Comparison of ENCODE assay signal across 29 mouse cellular contexts in genomic region chr16:88257072-88257471, GRCm38 (mm10). TPM values are rescaled to one million over a fixed set of nuclear protein-coding genes. Genes with fewer than 3 reads are reported as not detected.
A peak's percentile ranks its signal among the peaks of the same experiment; 100 is the strongest.
DNase-seq lines count a peak whose midpoint lies in the region; ATAC-seq and TF ChIP-seq lines count a peak whose summit lies in the region.
"Had no signal": no experiment of that assay in that cellular context is flagged by ENCODE, and none has a peak within 500 bp of the region (broad histone marks: within the 10 kb centered on the region; RNA-seq: fewer than 3 reads in every experiment).

No protein-coding gene starts in this region.

- no peak overlapping the region for H3K4me2 ChIP-seq in forebrain, embryonic 13.5 days
- H3K4me2 ChIP-seq in forebrain, postnatal 0 days (ENCODE audit: low read depth) = no peak overlapping the region
- H3K4me2 ChIP-seq in embryonic facial prominence, embryonic 14.5 days (ENCODE audit: low read depth, low read length) = no peak overlapping the region
- H3K4me2 ChIP-seq: embryonic facial prominence, embryonic 13.5 days; heart, embryonic 13.5 days; hindbrain, embryonic 12.5 days; hindbrain, embryonic 15.5 days; intestine, embryonic 15.5 days had no signal

- ATAC-seq in forebrain, embryonic 13.5 days = peak; percentile 77
- ATAC-seq in forebrain, postnatal 0 days = no peak
- 0 out of 2 replicates have a peak, but pooled peaks have one; percentile 50 for ATAC-seq in embryonic facial prominence, embryonic 14.5 days (ENCODE audit: low read depth)
- ATAC-seq: CD4-positive, CD25-positive, alpha-beta regulatory T cell, adult 4 months; intestine, embryonic 15.5 days had no signal

- no peak overlapping the region for H3K27ac ChIP-seq in forebrain, embryonic 13.5 days
- H3K27ac ChIP-seq in forebrain, postnatal 0 days (ENCODE audit: low read depth, low read length) = no peak overlapping the region
- no peak overlapping the region for H3K27ac ChIP-seq in embryonic facial prominence, embryonic 14.5 days (replicated peaks; ENCODE audit: low read depth, low read length)
- H3K27ac ChIP-seq: embryonic facial prominence, embryonic 13.5 days; heart, adult 2 months; heart, embryonic 10.5 days; heart, embryonic 13.5 days; hindbrain, embryonic 12.5 days; hindbrain, embryonic 15.5 days; intestine, embryonic 15.5 days had no signal

- TF ChIP-seq POLR2A in brain, embryonic 14.5 days (IDR thresholded peaks at IDR 0.05; ENCODE audit: borderline replicate concordance, extremely low read depth, insufficient read depth, insufficient read length, poor library complexity, severe bottlenecking) = no peak

- 23% methylated on average over 5 of the region's 5 CpGs for WGBS in forebrain, embryonic 13.5 days
- 16% methylated on average over 5 of the region's 5 CpGs for WGBS in forebrain, postnatal 0 days
- 40% methylated on average over 5 of the region's 5 CpGs for WGBS in embryonic facial prominence, embryonic 14.5 days

- no peak for DNase-seq in forebrain, postnatal 0 days
- peak; percentile 79 for DNase-seq in brain, embryonic 14.5 days (ENCODE audit: low read depth)
- peak; percentile 29 for DNase-seq in embryonic facial prominence, embryonic 14.5 days (ENCODE audit: low spot score)
- peak; percentile 10 for DNase-seq in hindlimb bud, embryonic 11.5 days (ENCODE audit: extremely low spot score, low read depth, low spot score)
- DNase-seq in lung, adult 18-20 months = no peak
- DNase-seq: adrenal gland, adult 8-10 months; adrenal gland, postnatal 25 days; cerebellum, adult 18-20 months; cerebellum, adult 9-10 months; cerebellum, postnatal 14 days; gastrocnemius, postnatal 10 days; gastrocnemius, postnatal 36 days; heart, adult 2 months; heart, postnatal 14 days; kidney, adult 11 months; kidney, adult 9 months had no signal

- TF ChIP-seq CTCF in forebrain, postnatal 0 days (IDR thresholded peaks at IDR 0.05; ENCODE audit: low read depth) = no peak
- TF ChIP-seq CTCF in brain, embryonic 14.5 days (IDR thresholded peaks at IDR 0.05; ENCODE audit: borderline replicate concordance, extremely low read depth, insufficient read depth, insufficient read length) = no peak

- no peaks in the 10 kb centered on the region for H3K27me3 ChIP-seq in forebrain, embryonic 13.5 days
- no peaks in the 10 kb centered on the region for H3K27me3 ChIP-seq in forebrain, postnatal 0 days (ENCODE audit: insufficient read depth, low read length)
- no peaks in the 10 kb centered on the region for H3K27me3 ChIP-seq in embryonic facial prominence, embryonic 14.5 days (replicated peaks; ENCODE audit: control insufficient read depth, insufficient read depth, low read length)
- H3K27me3 ChIP-seq: embryonic facial prominence, embryonic 13.5 days; heart, embryonic 13.5 days; hindbrain, embryonic 12.5 days; hindbrain, embryonic 15.5 days; intestine, embryonic 15.5 days had no signal

- no peak overlapping the region for H3K9ac ChIP-seq in forebrain, embryonic 13.5 days
- no peak overlapping the region for H3K9ac ChIP-seq in forebrain, postnatal 0 days
- no peak overlapping the region for H3K9ac ChIP-seq in embryonic facial prominence, embryonic 14.5 days (ENCODE audit: low read depth, low read length)
- H3K9ac ChIP-seq: embryonic facial prominence, embryonic 13.5 days; heart, embryonic 13.5 days; hindbrain, embryonic 12.5 days; hindbrain, embryonic 15.5 days; intestine, embryonic 15.5 days had no signal

- H3K36me3 ChIP-seq in forebrain, embryonic 13.5 days (ENCODE audit: poor library complexity, severe bottlenecking) = no peaks in the 10 kb centered on the region
- no peaks in the 10 kb centered on the region for H3K36me3 ChIP-seq in forebrain, postnatal 0 days (ENCODE audit: insufficient read depth)
- H3K36me3 ChIP-seq in embryonic facial prominence, embryonic 14.5 days (ENCODE audit: control insufficient read depth, insufficient read depth, low read length) = no peaks in the 10 kb centered on the region
- H3K36me3 ChIP-seq: embryonic facial prominence, embryonic 13.5 days; heart, embryonic 10.5 days; heart, embryonic 13.5 days; hindbrain, embryonic 12.5 days; hindbrain, embryonic 15.5 days; intestine, embryonic 15.5 days had no signal

- no peaks in the 10 kb centered on the region for H3K9me3 ChIP-seq in forebrain, embryonic 13.5 days (replicated peaks)
- no peaks in the 10 kb centered on the region for H3K9me3 ChIP-seq in forebrain, postnatal 0 days (ENCODE audit: low read length)
- no peaks in the 10 kb centered on the region for H3K9me3 ChIP-seq in embryonic facial prominence, embryonic 14.5 days (ENCODE audit: control insufficient read depth, low read length)
- H3K9me3 ChIP-seq: embryonic facial prominence, embryonic 13.5 days; heart, embryonic 10.5 days; heart, embryonic 13.5 days; hindbrain, embryonic 12.5 days; hindbrain, embryonic 15.5 days; intestine, embryonic 15.5 days had no signal

- peaks cover 22% of the 10 kb centered on the region for H3K4me1 ChIP-seq in forebrain, embryonic 13.5 days
- 0 out of 2 replicates have a peak, but pooled peaks cover 5% of the 10 kb centered on the region for H3K4me1 ChIP-seq in forebrain, postnatal 0 days (ENCODE audit: insufficient read depth)
- H3K4me1 ChIP-seq in embryonic facial prominence, embryonic 14.5 days (ENCODE audit: control insufficient read depth, insufficient read depth, low read length) = no peaks in the 10 kb centered on the region
- H3K4me1 ChIP-seq: heart, embryonic 10.5 days; heart, embryonic 13.5 days; hindbrain, embryonic 12.5 days; intestine, embryonic 15.5 days had no signal

- no peak overlapping the region for H3K4me3 ChIP-seq in forebrain, embryonic 13.5 days
- no peak overlapping the region for H3K4me3 ChIP-seq in forebrain, postnatal 0 days (ENCODE audit: low read depth, low read length)
- no peak overlapping the region for H3K4me3 ChIP-seq in embryonic facial prominence, embryonic 14.5 days (ENCODE audit: low read depth, low read length)
- H3K4me3 ChIP-seq: embryonic facial prominence, embryonic 13.5 days; heart, adult 2 months; heart, embryonic 10.5 days; heart, embryonic 13.5 days; hindbrain, embryonic 12.5 days; hindbrain, embryonic 15.5 days; intestine, embryonic 15.5 days had no signal

RNA-seq across cellular contexts. Expression of gene Grik1, which starts 33.0 kb away (rescaled TPM):
- 7.2 and 7.8 TPM in 2 replicates for polyA plus RNA-seq in forebrain, embryonic 13.5 days (2015; fragmentation: Nextera tagmentation; extraction: Ambion mirVana)
- total RNA-seq in forebrain, postnatal 0 days (2014; rRNA removed) = 22.4 and 29.0 TPM in 2 replicates
- 15.6 and 23.7 TPM in 2 replicates for polyA plus RNA-seq in forebrain, postnatal 0 days (2015; fragmentation: Nextera tagmentation; extraction: Ambion mirVana)
- polyA plus RNA-seq in brain, embryonic 14.5 days (2012; rRNA removed) = 15.0 and 21.0 TPM in 2 replicates
- polyA plus RNA-seq in embryonic facial prominence, embryonic 14.5 days (2014; fragmentation: Nextera tagmentation; extraction: Ambion mirVana) = 4.6 and 5.7 TPM in 2 replicates
- total RNA-seq: adrenal gland, postnatal 25 days; gastrocnemius, adult 18-20 months; gastrocnemius, postnatal 36 days; granulocyte monocyte progenitor cell, adult 5-6 weeks; heart, adult 2 months; hematopoietic stem cell, adult 5-6 weeks; MEL had no signal
- polyA plus RNA-seq: C2C12; CD4-positive, CD25-positive, alpha-beta regulatory T cell, adult 4 months; heart, adult 2 months had no signal

Comparison
In these comparisons a context has a peak if more than half of its experiments do, and no peak if none do; other contexts are left out.
1. DNase-seq: peak in brain, embryonic 14.5 days (single experiment), embryonic facial prominence, embryonic 14.5 days (single experiment) and hindlimb bud, embryonic 11.5 days (single experiment); none in forebrain, postnatal 0 days (single experiment) and lung, adult 18-20 months (0 of 2).